Mouse (Mus musculus): ENCODE data around the gene Sema4d. TPM values are rescaled to one million over a fixed set of nuclear protein-coding genes. Genes with fewer than 3 reads are reported as not detected.
A peak's percentile ranks its signal among the peaks of the same experiment; 100 is the strongest.
"Not testable (repeated sequence)": the region's sequence is repeated elsewhere in the genome, so short reads cannot be mapped to it uniquely, and the experiment has no call there.

Gene Sema4d
- polyA plus RNA-seq, 2 experiments = 6.8 to 8.5 TPM

DNA sequence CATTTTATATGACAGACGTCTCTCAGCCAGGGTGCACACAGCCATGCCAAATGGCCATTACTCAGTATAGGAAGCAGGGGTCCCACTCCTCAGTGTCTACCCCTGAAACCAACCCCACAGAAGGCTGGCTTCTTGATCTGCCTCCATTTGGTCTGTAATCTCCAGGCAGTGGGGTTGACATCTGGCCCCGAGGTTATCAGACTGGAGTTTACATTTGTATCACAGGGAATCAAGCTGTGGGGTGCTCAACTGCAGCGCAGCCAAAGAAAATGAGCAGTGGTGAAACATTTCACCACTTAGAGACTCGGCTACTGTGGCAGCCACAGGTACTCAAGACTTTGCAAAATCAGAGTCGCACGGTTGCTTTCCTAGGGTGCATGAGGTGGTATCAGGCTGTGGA lies 47.2 kb upstream of the Sema4d start:
- peaks cover 17% of the 10 kb centered on the region for H3K4me1 ChIP-seq (ENCODE audit: control insufficient read depth, insufficient read depth, low read length)
- H3K4me3 ChIP-seq (replicated peaks; ENCODE audit: low read length) = no peak overlapping the region
- DNase-seq (ENCODE audit: low spot score) (no peak), ATAC-seq (ENCODE audit: low FRiP score, low read depth) (no peak)
- 45% methylated on average over 6 of the region's 6 CpGs for WGBS
- no peak overlapping the region for H3K27ac ChIP-seq (replicated peaks; ENCODE audit: low read depth, low read length)
- no peaks in the 10 kb centered on the region for H3K27me3 ChIP-seq (ENCODE audit: control insufficient read depth, insufficient read depth, low read length)
- no peaks in the 10 kb centered on the region for H3K9me3 ChIP-seq (ENCODE audit: control insufficient read depth, low read length)
- H3K9ac ChIP-seq (ENCODE audit: low read depth, low read length, severe bottlenecking) = no peak overlapping the region
- no peak for TF ChIP-seq POLR2A (IDR thresholded peaks at IDR 0.05; ENCODE audit: borderline replicate concordance, extremely low read depth, insufficient read depth, insufficient read length)
- no peak overlapping the region for H3K4me2 ChIP-seq (replicated peaks; ENCODE audit: low read depth, low read length, severe bottlenecking)
- no peaks in the 10 kb centered on the region for H3K36me3 ChIP-seq (ENCODE audit: control insufficient read depth, insufficient read depth, low read length)

DNA sequence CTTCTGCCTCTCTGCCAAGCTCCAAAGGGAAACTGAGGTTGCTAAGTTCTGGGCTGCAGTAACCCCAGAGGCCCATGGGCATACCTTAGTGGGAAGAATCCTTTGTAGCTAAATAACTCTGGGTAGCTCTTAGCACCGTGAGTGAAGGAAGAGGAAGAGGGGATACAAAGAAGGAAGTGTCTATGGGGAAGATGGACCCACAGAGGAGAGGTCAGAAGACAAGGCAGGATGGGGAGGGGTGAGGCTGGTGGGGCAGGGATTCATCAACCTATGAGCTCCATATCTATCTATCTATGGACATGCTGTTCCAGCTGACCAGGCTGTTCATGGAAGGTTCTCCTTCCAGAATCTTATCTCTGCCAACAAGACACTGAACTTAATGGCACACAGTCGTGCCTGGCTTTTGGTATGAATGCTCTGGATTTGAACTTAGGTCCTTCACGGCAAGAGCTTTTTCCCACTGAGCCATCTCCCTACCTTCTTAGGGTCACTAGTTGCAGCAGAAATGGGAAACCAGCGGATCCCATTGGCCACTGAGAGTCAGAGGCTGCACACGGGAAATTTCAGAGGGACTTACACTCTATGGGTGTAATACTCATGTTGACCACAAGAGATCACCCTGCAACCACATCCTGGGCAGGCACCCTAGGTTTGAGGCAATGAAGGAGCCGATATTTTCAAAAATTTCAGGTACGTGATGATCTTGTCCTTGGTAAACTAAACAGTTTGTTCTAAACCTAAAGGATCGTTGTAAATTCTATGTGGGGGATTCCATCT lies 45.9 kb upstream of the Sema4d start:
- no peak overlapping the region for H3K4me2 ChIP-seq (replicated peaks; ENCODE audit: low read depth, low read length, severe bottlenecking)
- H3K36me3 ChIP-seq (ENCODE audit: control insufficient read depth, insufficient read depth, low read length) = no peaks in the 10 kb centered on the region
- no peak for TF ChIP-seq POLR2A (IDR thresholded peaks at IDR 0.05; ENCODE audit: borderline replicate concordance, extremely low read depth, insufficient read depth, insufficient read length)
- H3K4me1 ChIP-seq (ENCODE audit: control insufficient read depth, insufficient read depth, low read length) = peaks cover 17% of the 10 kb centered on the region
- H3K27ac ChIP-seq (replicated peaks; ENCODE audit: low read depth, low read length) = no peak overlapping the region
- peak; percentile 56; the same call in 1 of the 2 replicates for ATAC-seq (ENCODE audit: low FRiP score, low read depth)
- no peak overlapping the region for H3K4me3 ChIP-seq (replicated peaks; ENCODE audit: low read length)
- 22% methylated on average over 8 of the region's 8 CpGs for WGBS
- DNase-seq (ENCODE audit: low spot score) = peak; percentile 52
- H3K27me3 ChIP-seq (ENCODE audit: control insufficient read depth, insufficient read depth, low read length) = no peaks in the 10 kb centered on the region
- no peaks in the 10 kb centered on the region for H3K9me3 ChIP-seq (ENCODE audit: control insufficient read depth, low read length)
- no peak overlapping the region for H3K9ac ChIP-seq (ENCODE audit: low read depth, low read length, severe bottlenecking)

DNA sequence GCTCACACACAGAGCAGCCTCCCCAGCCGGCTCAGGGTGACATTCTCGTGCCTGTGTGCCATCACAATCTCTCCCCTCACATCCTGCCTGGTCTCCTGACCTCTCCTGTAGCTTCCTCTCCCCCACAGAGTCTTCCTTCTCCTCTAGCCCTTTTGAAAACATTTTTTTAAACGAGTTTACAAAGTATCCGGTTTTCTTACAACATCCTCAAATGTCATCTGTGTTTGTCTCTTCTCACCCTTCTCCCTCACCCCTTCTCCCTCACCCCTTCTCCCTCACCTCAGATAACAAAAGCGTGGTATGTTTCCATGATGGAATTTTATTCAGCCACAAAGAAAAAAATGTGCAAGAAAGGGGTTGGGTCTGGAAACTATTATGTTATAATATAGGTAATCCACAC lies 43.9 kb upstream of the Sema4d start:
- 26% methylated on average over 5 of the region's 5 CpGs for WGBS
- TF ChIP-seq POLR2A (IDR thresholded peaks at IDR 0.05; ENCODE audit: borderline replicate concordance, extremely low read depth, insufficient read depth, insufficient read length) = no peak
- no peak overlapping the region for H3K9ac ChIP-seq (ENCODE audit: low read depth, low read length, severe bottlenecking)
- no peaks in the 10 kb centered on the region for H3K9me3 ChIP-seq (ENCODE audit: control insufficient read depth, low read length)
- DNase-seq (ENCODE audit: low spot score) = no peak
- no peak overlapping the region for H3K4me3 ChIP-seq (replicated peaks; ENCODE audit: low read length)
- H3K27me3 ChIP-seq (ENCODE audit: control insufficient read depth, insufficient read depth, low read length) = no peaks in the 10 kb centered on the region
- no peak for ATAC-seq (ENCODE audit: low FRiP score, low read depth)
- no peaks in the 10 kb centered on the region for H3K36me3 ChIP-seq (ENCODE audit: control insufficient read depth, insufficient read depth, low read length)
- peaks cover 11% of the 10 kb centered on the region for H3K4me1 ChIP-seq (ENCODE audit: control insufficient read depth, insufficient read depth, low read length)
- no peak overlapping the region for H3K27ac ChIP-seq (replicated peaks; ENCODE audit: low read depth, low read length)
- H3K4me2 ChIP-seq (replicated peaks; ENCODE audit: low read depth, low read length, severe bottlenecking) = no peak overlapping the region

DNA sequence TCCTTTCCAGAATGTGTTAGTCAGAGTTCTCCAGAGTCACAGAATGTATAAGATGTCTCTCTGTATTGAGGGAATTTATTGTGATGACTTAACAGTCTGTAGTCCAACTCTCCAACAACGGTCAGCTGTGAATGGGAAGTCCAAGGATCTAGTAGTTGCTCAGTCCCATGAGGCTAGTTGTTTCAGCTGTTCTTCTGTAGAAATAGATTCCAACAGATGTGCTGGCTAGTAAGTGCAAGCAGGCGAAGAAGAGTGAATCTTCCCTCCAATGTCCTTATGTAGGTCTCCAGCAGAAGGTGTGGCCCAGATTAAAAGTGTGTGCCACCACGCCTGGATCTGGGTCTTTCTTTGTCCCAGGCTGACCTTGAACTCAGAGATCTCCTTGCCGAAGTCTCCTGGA lies 41.7 kb upstream of the Sema4d start:
- not testable (repeated sequence) for H3K9me3 ChIP-seq (ENCODE audit: control insufficient read depth, low read length); H3K4me2 ChIP-seq (replicated peaks; ENCODE audit: low read depth, low read length, severe bottlenecking); H3K27me3 ChIP-seq (ENCODE audit: control insufficient read depth, insufficient read depth, low read length); H3K9ac ChIP-seq (ENCODE audit: low read depth, low read length, severe bottlenecking); H3K27ac ChIP-seq (replicated peaks; ENCODE audit: low read depth, low read length); ATAC-seq (ENCODE audit: low FRiP score, low read depth); DNase-seq (ENCODE audit: low spot score); H3K4me3 ChIP-seq (replicated peaks; ENCODE audit: low read length); H3K4me1 ChIP-seq (ENCODE audit: control insufficient read depth, insufficient read depth, low read length); H3K36me3 ChIP-seq (ENCODE audit: control insufficient read depth, insufficient read depth, low read length)
- WGBS = 82% methylated on average over 4 of the region's 4 CpGs

DNA sequence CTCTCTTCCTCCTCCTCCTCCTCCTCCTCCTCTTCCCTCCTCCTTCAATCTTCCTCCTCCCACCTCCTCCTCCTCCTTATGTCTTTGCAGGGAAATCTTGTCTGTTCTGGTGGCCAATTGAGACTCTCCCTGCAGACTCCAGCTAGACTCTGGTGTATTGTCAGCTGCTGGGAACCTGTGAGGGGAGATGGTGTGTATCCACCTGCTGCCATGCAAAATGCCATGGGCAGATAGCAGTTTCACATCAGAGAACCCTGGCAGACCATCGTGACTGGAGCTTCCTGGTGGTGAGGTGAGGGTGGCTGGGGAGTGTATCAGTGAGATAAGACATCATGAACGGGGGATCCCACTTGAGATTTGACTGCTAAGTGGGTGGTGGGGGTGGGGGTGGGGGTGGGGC lies 41.0 kb upstream of the Sema4d start:
- WGBS = 66% methylated on average over 2 of the region's 2 CpGs
- Histone ChIP-seq H3K9ac (ENCODE audit: low read depth, low read length, severe bottlenecking) (no peak overlapping the region), H3K4me2 (replicated peaks; ENCODE audit: low read depth, low read length, severe bottlenecking) (no peak overlapping the region), H3K36me3 (ENCODE audit: control insufficient read depth, insufficient read depth, low read length) (no peaks in the 10 kb centered on the region), H3K4me1 (ENCODE audit: control insufficient read depth, insufficient read depth, low read length) (no peaks in the 10 kb centered on the region), H3K4me3 (replicated peaks; ENCODE audit: low read length) (no peak overlapping the region), H3K9me3 (ENCODE audit: control insufficient read depth, low read length) (no peaks in the 10 kb centered on the region), H3K27ac (replicated peaks; ENCODE audit: low read depth, low read length) (no peak overlapping the region), H3K27me3 (ENCODE audit: control insufficient read depth, insufficient read depth, low read length) (no peaks in the 10 kb centered on the region)
- ATAC-seq (ENCODE audit: low FRiP score, low read depth) = no peak
- no peak for TF ChIP-seq POLR2A (IDR thresholded peaks at IDR 0.05; ENCODE audit: borderline replicate concordance, extremely low read depth, insufficient read depth, insufficient read length)
- no peak for DNase-seq (ENCODE audit: low spot score)

- not testable (repeated sequence) for H3K4me2 ChIP-seq (replicated peaks; ENCODE audit: low read depth, low read length, severe bottlenecking); H3K9ac ChIP-seq (ENCODE audit: low read depth, low read length, severe bottlenecking); H3K4me1 ChIP-seq (ENCODE audit: control insufficient read depth, insufficient read depth, low read length); H3K27me3 ChIP-seq (ENCODE audit: control insufficient read depth, insufficient read depth, low read length); H3K4me3 ChIP-seq (replicated peaks; ENCODE audit: low read length); H3K27ac ChIP-seq (replicated peaks; ENCODE audit: low read depth, low read length); DNase-seq (ENCODE audit: low spot score); H3K9me3 ChIP-seq (ENCODE audit: control insufficient read depth, low read length); H3K36me3 ChIP-seq (ENCODE audit: control insufficient read depth, insufficient read depth, low read length); ATAC-seq (ENCODE audit: low FRiP score, low read depth)
- WGBS = 57% methylated on average over 8 of the region's 8 CpGs
These were observed 40.5 kb upstream of the Sema4d start for GRCm38 (mm10) chr13:51834024-51834423.
